ENCODE assay signal across 15 mouse cellular contexts in the genomic region with DNA sequence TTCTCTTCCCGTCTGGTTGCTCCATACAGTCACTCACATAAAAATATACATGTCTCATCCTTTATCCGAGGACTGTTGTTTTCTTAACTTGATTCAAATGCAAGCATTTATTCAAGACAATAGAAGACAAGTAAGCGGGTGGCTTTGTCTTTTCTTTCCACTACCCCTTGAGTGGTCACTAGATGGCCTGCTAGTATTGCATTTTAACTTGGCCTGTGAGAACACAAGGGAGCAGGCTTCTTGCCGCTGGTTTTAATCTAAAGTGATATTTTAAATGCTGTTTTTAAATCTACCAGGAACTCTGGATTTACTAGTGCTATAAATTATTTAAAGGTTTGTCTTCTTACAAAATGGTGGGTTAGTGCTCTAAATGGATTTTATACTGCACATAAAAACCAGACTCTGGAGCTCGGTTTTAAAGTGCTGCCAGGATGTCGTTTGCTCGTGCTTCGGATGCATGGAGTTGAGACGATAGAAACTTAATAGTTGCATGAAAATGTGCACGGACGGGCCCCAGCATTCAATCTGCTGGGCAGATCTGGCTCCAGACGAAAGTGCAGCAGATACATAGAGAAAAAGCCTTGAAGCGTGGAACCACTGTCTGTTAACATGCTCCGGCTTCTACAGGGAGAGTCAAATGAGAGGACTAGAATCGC. TPM values are rescaled to one million over a fixed set of nuclear protein-coding genes. Genes with fewer than 3 reads are reported as not detected.
DNase-seq lines count a peak whose midpoint lies in the region; ATAC-seq and TF ChIP-seq lines count a peak whose summit lies in the region.
"Had no signal": no experiment of that assay in that cellular context is flagged by ENCODE, and none has a peak within 500 bp of the region (broad histone marks: within the 10 kb centered on the region; RNA-seq: fewer than 3 reads in every experiment).

No protein-coding gene starts in this region.

- peaks cover 14% of the 10 kb centered on the region; the same call in 1 of the 2 replicates for H3K36me3 ChIP-seq in heart, postnatal 0 days (replicated peaks; ENCODE audit: control insufficient read depth, insufficient read depth, low read length)
- H3K36me3 ChIP-seq in lung, postnatal 0 days (ENCODE audit: insufficient read depth, low read length): no peaks in the 10 kb centered on the region

- peak; percentile 18 for DNase-seq in heart, postnatal 0 days (ENCODE audit: low spot score)
- DNase-seq in heart, adult 11 months: no peak
- DNase-seq in lung, postnatal 0 days (ENCODE audit: low spot score): no peak
- DNase-seq in lung, postnatal 4 days: no peak
- peak; percentile 41 for DNase-seq in embryo, embryonic 11 days
- peak; percentile 10 for DNase-seq in retina, embryonic 14.5 days (ENCODE audit: low spot score)
- DNase-seq in ovary, postnatal 10 days (ENCODE audit: low spot score): no peak
- DNase-seq in left cerebral cortex, adult 11 months (ENCODE audit: low spot score): no peak
- DNase-seq: gastrocnemius, postnatal 36 days; heart, postnatal 36 days; layer of hippocampus, postnatal 36 days; lung, adult 2 months; thymus, adult 18-20 months had no signal

- ATAC-seq in heart, postnatal 0 days (ENCODE audit: insufficient read depth, low read depth): no peak
- no peak for ATAC-seq in lung, postnatal 0 days
- ATAC-seq: midbrain, embryonic 15.5 days had no signal

- H3K9me3 ChIP-seq in heart, postnatal 0 days (replicated peaks; ENCODE audit: control insufficient read depth, low read length): no peaks in the 10 kb centered on the region
- no peaks in the 10 kb centered on the region for H3K9me3 ChIP-seq in lung, postnatal 0 days (ENCODE audit: low read length)
- H3K9me3 ChIP-seq: forebrain, embryonic 10.5 days; midbrain, embryonic 15.5 days had no signal

- H3K27me3 ChIP-seq in heart, postnatal 0 days (ENCODE audit: control insufficient read depth, insufficient read depth, low read length): no peaks in the 10 kb centered on the region
- no peaks in the 10 kb centered on the region for H3K27me3 ChIP-seq in lung, postnatal 0 days (replicated peaks; ENCODE audit: insufficient read depth, low read length)
- H3K27me3 ChIP-seq: midbrain, embryonic 15.5 days had no signal

- no peak overlapping the region for H3K27ac ChIP-seq in heart, postnatal 0 days (ENCODE audit: low read depth)
- H3K27ac ChIP-seq in lung, postnatal 0 days (ENCODE audit: low read length): no peak overlapping the region
- H3K27ac ChIP-seq: forebrain, embryonic 10.5 days; midbrain, embryonic 15.5 days had no signal

- H3K4me2 ChIP-seq in heart, postnatal 0 days (ENCODE audit: low read depth, low read length): no peak overlapping the region
- H3K4me2 ChIP-seq in lung, postnatal 0 days (replicated peaks; ENCODE audit: low read depth, low read length): no peak overlapping the region
- H3K4me2 ChIP-seq: midbrain, embryonic 15.5 days had no signal

- no peak for TF ChIP-seq EP300 in heart, postnatal 0 days (IDR thresholded peaks at IDR 0.05; ENCODE audit: low read depth)
- no peak for TF ChIP-seq EP300 in lung, postnatal 0 days (IDR thresholded peaks at IDR 0.05)

- 86% methylated on average over 15 of the region's 15 CpGs for WGBS in heart, postnatal 0 days
- 87% methylated on average over 15 of the region's 15 CpGs for WGBS in lung, postnatal 0 days

- TF ChIP-seq CTCF in heart, postnatal 0 days (IDR thresholded peaks at IDR 0.05; ENCODE audit: low read depth): peak; percentile 46
- peak; percentile 54 for TF ChIP-seq CTCF in lung, postnatal 0 days (IDR thresholded peaks at IDR 0.05)

- H3K4me1 ChIP-seq in heart, postnatal 0 days (ENCODE audit: control insufficient read depth, insufficient read depth): no peaks in the 10 kb centered on the region
- H3K4me1 ChIP-seq in lung, postnatal 0 days (ENCODE audit: insufficient read depth, low read depth, low read length): no peaks in the 10 kb centered on the region
- H3K4me1 ChIP-seq: forebrain, embryonic 10.5 days; midbrain, embryonic 15.5 days had no signal

- H3K4me3 ChIP-seq in heart, postnatal 0 days (ENCODE audit: low read depth, low read length): no peak overlapping the region
- no peak overlapping the region for H3K4me3 ChIP-seq in lung, postnatal 0 days (ENCODE audit: low read depth, low read length)
- H3K4me3 ChIP-seq: forebrain, embryonic 10.5 days; midbrain, embryonic 15.5 days had no signal

- no peak overlapping the region for H3K9ac ChIP-seq in heart, postnatal 0 days (replicated peaks; ENCODE audit: low read depth, low read length)
- no peak overlapping the region for H3K9ac ChIP-seq in lung, postnatal 0 days (replicated peaks; ENCODE audit: low read depth)
- H3K9ac ChIP-seq: midbrain, embryonic 15.5 days had no signal

RNA-seq across cellular contexts. Expression of a gene that starts 28.7 kb away (rescaled TPM):
- 28.2 and 32.3 TPM in 2 replicates for total RNA-seq in heart, postnatal 0 days (2014; rRNA removed; ENCODE audit: low replicate concordance)
- 22.0 and 22.6 TPM in 2 replicates for polyA plus RNA-seq in heart, postnatal 0 days (2015; fragmentation: Nextera tagmentation; extraction: Ambion mirVana)
- 45.9 and 50.4 TPM in 2 replicates for polyA plus RNA-seq in lung, postnatal 0 days (2015; fragmentation: Nextera tagmentation; extraction: Ambion mirVana)

Comparison
In these comparisons a context has a peak if more than half of its experiments do, and no peak if none do; other contexts are left out.
1. DNase-seq: peak in heart, postnatal 0 days (single experiment), embryo, embryonic 11 days (single experiment) and retina, embryonic 14.5 days (single experiment); none in heart, adult 11 months (single experiment), lung, postnatal 0 days (single experiment), lung, postnatal 4 days (0 of 2), ovary, postnatal 10 days (single experiment) and left cerebral cortex, adult 11 months (single experiment).